Mouse (Mus musculus) CH12.LX (cell line): ENCODE measurements at regions not wholly inside any gene's neighbourhood (a gene's known extent, or its start where the extent isn't known, plus 50 kb on each side); places are given as distances from the start of the nearest gene placed in this dataset.
A peak's percentile ranks its signal among the peaks of the same experiment; 100 is the strongest.

Source experiments
- DNase-seq: peaks from one replicate; pipeline ENCODE4 v3.0.0-alpha.2; 2013; ENCODE audit errors: extremely low read depth
- H3K27ac ChIP-seq: 2 replicates; pipeline ENCODE4 v1.5.1; 2012; ENCODE audit warnings: low read depth, mild to moderate bottlenecking, control low read depth, moderate library complexity; ENCODE audit not compliant: insufficient read depth
- H3K27me3 ChIP-seq: replicated peaks from 2 replicates; pipeline ENCODE3; 2012; ENCODE audit warnings: inconsistent platforms
- H3K36me3 ChIP-seq, 2 experiments: replicated peaks in 1 of 2; 2 replicates each; pipeline versions ENCODE3 to v1.6.1; 2012; ENCODE audit warnings: inconsistent platforms in 1 of 2, low read length in 1 of 2, mild to moderate bottlenecking in 1 of 2, mixed read lengths in 1 of 2, moderate library complexity in 1 of 2; ENCODE audit not compliant: control insufficient read depth in 1 of 2, insufficient read depth in 1 of 2
- H3K4me1 ChIP-seq, 2 experiments: 2 replicates each; pipeline ENCODE4 v1.6.1; 2012; ENCODE audit warnings: inconsistent platforms in 1 of 2, moderate library complexity in 1 of 2; ENCODE audit not compliant: insufficient read depth in 2 of 2, control insufficient read depth in 1 of 2
- H3K4me2 ChIP-seq: 2 replicates; pipeline ENCODE4 v1.6.1; 2012; ENCODE audit warnings: low read depth, mild to moderate bottlenecking, control low read depth; ENCODE audit not compliant: poor library complexity, insufficient read depth, severe bottlenecking
- H3K4me3 ChIP-seq, 3 experiments: fragments of 150-350 bp in 1 of 3; sonication (generic) in 1 of 3; replicated peaks in 1 of 3; 2 replicates each; pipeline versions ENCODE3 to v1.5.1; 2011 to 2012; ENCODE audit warnings: low read depth in 2 of 3, low read length in 2 of 3, mild to moderate bottlenecking in 2 of 3, moderate library complexity in 2 of 3, control low read depth in 1 of 3, improper control_type of control experiment in 1 of 3, inconsistent platforms in 1 of 3, mixed read lengths in 1 of 3; ENCODE audit not compliant: poor library complexity in 1 of 3
- H3K79me2 ChIP-seq: replicated peaks from 2 replicates; pipeline ENCODE4 v1.6.1; 2012; ENCODE audit warnings: mild to moderate bottlenecking, moderate library complexity; ENCODE audit not compliant: control insufficient read depth, poor library complexity, insufficient read depth, severe bottlenecking; ENCODE audit errors: extremely low read depth
- H3K9ac ChIP-seq: 2 replicates; pipeline ENCODE4 v1.6.1; 2012; ENCODE audit warnings: low read depth, mild to moderate bottlenecking, control low read depth, moderate library complexity; ENCODE audit not compliant: insufficient read depth
- H3K9me3 ChIP-seq: replicated peaks from 2 replicates; pipeline ENCODE3; 2012; ENCODE audit warnings: low read length, inconsistent platforms, mixed read lengths
- BHLHE40 ChIP-seq: IDR thresholded peaks from 2 replicates; pipeline ENCODE4 v1.6.1; 2011; ENCODE audit warnings: mild to moderate bottlenecking, low read depth, low read length, improper control_type of control experiment
- CHD2 ChIP-seq: IDR thresholded peaks from 2 replicates; pipeline ENCODE4 v1.6.1; 2011; ENCODE audit warnings: low read length, improper control_type of control experiment
- CTCF ChIP-seq, 2 experiments: IDR thresholded peaks in 1 of 2; conservative IDR thresholded peaks in 1 of 2; 2 replicates each; pipeline ENCODE4 v1.5.1; 2011 to 2012; ENCODE audit warnings: low read depth in 2 of 2, low read length in 2 of 2, improper control_type of control experiment in 1 of 2, inconsistent platforms in 1 of 2, mild to moderate bottlenecking in 1 of 2, moderate library complexity in 1 of 2
- ELF1 ChIP-seq: IDR thresholded peaks from 2 replicates; pipeline ENCODE4 v1.6.1; 2014; ENCODE audit warnings: low read depth, mild to moderate bottlenecking, inconsistent platforms, low read length, improper control_type of control experiment
- ETS1 ChIP-seq: conservative IDR thresholded peaks from 2 replicates; pipeline ENCODE4 v1.6.1; 2012; ENCODE audit warnings: low read depth, mild to moderate bottlenecking, inconsistent platforms, low read length, improper control_type of control experiment, moderate library complexity
- GABPA ChIP-seq: IDR thresholded peaks from 2 replicates; pipeline ENCODE4 v1.6.1; 2012; ENCODE audit warnings: low read depth, low read length, improper control_type of control experiment, inconsistent platforms; ENCODE audit not compliant: insufficient replicate concordance
- HCFC1 ChIP-seq: IDR thresholded peaks from 2 replicates; pipeline ENCODE4 v1.6.1; 2012; ENCODE audit warnings: low read depth, mild to moderate bottlenecking, inconsistent platforms, low read length, improper control_type of control experiment
- JUND ChIP-seq: conservative IDR thresholded peaks from 2 replicates; pipeline ENCODE4 v1.6.1; 2011; ENCODE audit warnings: low read depth, low read length, improper control_type of control experiment
- MAFK ChIP-seq: IDR thresholded peaks from 2 replicates; pipeline ENCODE4 v1.6.1; 2011; ENCODE audit warnings: low read length, improper control_type of control experiment; ENCODE audit not compliant: insufficient replicate concordance
- MEF2A ChIP-seq: IDR thresholded peaks from 2 replicates; pipeline ENCODE4 v1.6.1; 2014; ENCODE audit warnings: low read depth, mild to moderate bottlenecking, inconsistent platforms, low read length, improper control_type of control experiment, borderline replicate concordance
- NRF1 ChIP-seq: IDR thresholded peaks from 2 replicates; pipeline ENCODE4 v1.6.1; 2014; ENCODE audit warnings: low read depth, mild to moderate bottlenecking, inconsistent platforms, low read length, improper control_type of control experiment, moderate library complexity
- PAX5 ChIP-seq: IDR thresholded peaks from 2 replicates; pipeline ENCODE4 v1.6.1; 2012; ENCODE audit warnings: low read length, inconsistent platforms, mixed read lengths
- POLR2A ChIP-seq: IDR thresholded peaks from 2 replicates; pipeline ENCODE4 v1.6.1; 2011; ENCODE audit warnings: low read depth, mild to moderate bottlenecking, improper control_type of control experiment, low read length
- RCOR1 ChIP-seq: conservative IDR thresholded peaks from 2 replicates; pipeline ENCODE4 v1.6.1; 2012; ENCODE audit warnings: low read depth, mild to moderate bottlenecking, inconsistent platforms, low read length, improper control_type of control experiment
- SIN3A ChIP-seq: IDR thresholded peaks from 2 replicates; pipeline ENCODE4 v1.6.1; 2012; ENCODE audit warnings: low read length, improper control_type of control experiment, inconsistent platforms
- TCF12 ChIP-seq: IDR thresholded peaks from 2 replicates; pipeline ENCODE4 v1.6.1; 2014; ENCODE audit warnings: low read depth, mild to moderate bottlenecking, inconsistent platforms, low read length, improper control_type of control experiment
- USF1 ChIP-seq: IDR thresholded peaks from 2 replicates; pipeline ENCODE4 v1.6.1; 2014; ENCODE audit warnings: low read depth, mild to moderate bottlenecking, inconsistent platforms, low read length, improper control_type of control experiment
- USF2 ChIP-seq: conservative IDR thresholded peaks from 2 replicates; pipeline ENCODE4 v1.6.1; 2011; ENCODE audit warnings: low read depth, low read length, improper control_type of control experiment
- ZMIZ1 ChIP-seq: IDR thresholded peaks from 2 replicates; pipeline ENCODE4 v1.6.1; 2012; ENCODE audit warnings: low read depth, mild to moderate bottlenecking, inconsistent platforms, low read length, improper control_type of control experiment
- dilution Hi-C: fragments of 300-500 bp; cut with MboI; formaldehyde crosslinking; loops from 2 replicates; pipeline ENCODE4 v1.14.3; 2020; ENCODE audit warnings: low sequenced_read_pairs; ENCODE audit not compliant: extremely low pct_unique_long_range_greater_than_20kb, extremely low pct_ligation_motif_present
- in situ Hi-C: fragments of 300-500 bp; cut with MboI; formaldehyde crosslinking; loops from 3 replicates; pipeline ENCODE4 v1.14.3; 2019; ENCODE audit warnings: low sequenced_read_pairs, low pct_ligation_motif_present, low pct_unique_long_range_greater_than_20kb, mixed read lengths

DNA sequence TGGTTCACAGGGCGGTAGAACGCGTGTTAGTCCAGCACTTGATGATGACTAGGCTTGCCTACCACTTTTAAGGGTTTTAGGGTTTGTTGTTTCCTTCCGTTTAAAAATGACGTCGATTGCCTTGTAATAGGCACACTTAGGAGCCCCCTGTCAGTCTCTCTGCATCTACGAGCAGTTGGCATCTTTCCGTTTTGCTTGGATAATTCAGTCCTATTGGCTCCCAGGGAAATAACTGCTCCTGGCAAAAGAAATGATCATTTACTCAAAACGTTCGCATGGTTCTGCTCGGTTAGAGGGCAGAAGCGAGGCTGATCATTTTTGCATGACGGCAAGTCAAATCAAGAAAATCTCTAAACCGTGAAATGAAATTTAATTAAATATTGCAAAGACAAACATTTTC lies 71.9 kb upstream of the Nfil3 start:
- peaks cover 3% of the 10 kb centered on the region for H3K9me3 ChIP-seq
- no peak overlapping the region for H3K9ac ChIP-seq
- no peaks in the 10 kb centered on the region for H3K79me2 ChIP-seq
- peak overlapping the region; percentile 69; the same call in 1 of the 2 replicates for H3K4me2 ChIP-seq
- H3K27ac ChIP-seq = no peak overlapping the region
- TF ChIP-seq TCF12 (no peak), PAX5 (no peak), MEF2A (no peak), POLR2A (no peak), SIN3A (no peak), CHD2 (no peak), ELF1 (no peak), USF2 (no peak), ETS1 (no peak), HCFC1 (no peak)
- H3K4me1 ChIP-seq = peaks cover 6 to 48% of the 10 kb centered on the region in 2 experiments; a peak in 3 of 4 replicates
- DNase-seq = no peak
- dilution Hi-C loops = no loop called here
- in situ Hi-C loops = no loop called here
- H3K36me3 ChIP-seq = no peaks in the 10 kb centered on the region
- no peak overlapping the region for H3K4me3 ChIP-seq
- H3K27me3 ChIP-seq = no peaks in the 10 kb centered on the region

DNA sequence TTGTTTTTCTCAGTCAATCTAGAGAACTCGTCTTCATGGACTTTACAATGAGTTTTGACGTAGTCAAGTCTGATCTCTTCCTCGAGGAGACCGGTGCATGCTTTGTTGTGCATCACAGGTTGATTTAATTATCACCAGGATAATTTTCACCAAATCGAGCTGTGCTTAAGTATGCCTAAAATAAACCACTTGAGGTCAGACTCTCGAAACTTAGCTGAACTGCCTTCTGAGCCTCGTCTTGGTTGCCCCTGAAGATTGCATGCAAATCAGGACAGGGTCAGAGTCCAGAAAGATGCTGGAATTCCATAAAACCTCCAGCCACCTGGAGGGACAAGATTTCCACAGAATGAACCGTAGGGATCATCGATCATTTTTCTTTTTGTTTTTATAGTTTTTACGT lies 71.3 kb upstream of the Nfil3 start:
- no peak overlapping the region for H3K4me3 ChIP-seq
- H3K27ac ChIP-seq = no peak overlapping the region
- dilution Hi-C loops = no loop called here
- TF ChIP-seq RCOR1 = no peak
- TF ChIP-seq NRF1 = no peak
- peak; percentile 69; the same call in 1 of the 2 replicates for TF ChIP-seq MEF2A
- TF ChIP-seq BHLHE40 = no peak
- no peak for TF ChIP-seq JUND
- peaks cover 6 to 48% of the 10 kb centered on the region in 2 experiments; a peak in 3 of 4 replicates for H3K4me1 ChIP-seq
- H3K79me2 ChIP-seq = no peaks in the 10 kb centered on the region
- peak overlapping the region; percentile 69 for H3K4me2 ChIP-seq
- peak; percentile 40 for DNase-seq
- no peaks in the 10 kb centered on the region for H3K36me3 ChIP-seq
- peaks cover 3% of the 10 kb centered on the region for H3K9me3 ChIP-seq
- H3K27me3 ChIP-seq = no peaks in the 10 kb centered on the region
- in situ Hi-C loops = no loop called here
- H3K9ac ChIP-seq = no peak overlapping the region

DNA sequence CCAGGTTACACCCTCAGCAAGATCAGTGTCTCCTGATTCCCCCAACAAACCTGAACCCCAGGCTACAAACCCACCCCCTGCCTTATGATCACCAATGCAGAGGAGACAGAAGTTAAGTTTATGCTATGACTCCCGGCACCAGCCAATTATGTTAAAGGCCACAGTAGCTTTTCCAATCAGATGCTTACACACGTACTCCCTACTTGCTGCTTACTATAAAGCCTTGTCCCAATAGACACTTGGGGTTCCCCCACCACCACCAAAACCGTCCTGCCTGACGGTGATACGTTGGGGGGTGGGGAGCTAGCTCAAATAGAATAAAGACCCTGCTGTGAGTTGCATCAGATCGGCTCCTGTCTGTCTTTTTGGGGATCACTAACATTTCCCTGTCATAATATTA lies 70.5 kb upstream of the Nfil3 start:
- Histone ChIP-seq H3K9me3 (peaks cover 3% of the 10 kb centered on the region), H3K4me3 (no peak overlapping the region), H3K36me3 (no peaks in the 10 kb centered on the region), H3K79me2 (no peaks in the 10 kb centered on the region), H3K27me3 (no peaks in the 10 kb centered on the region)
- peak; percentile 66 for DNase-seq
- in situ Hi-C loops = no loop called here
- dilution Hi-C loops = no loop called here
- no peak for TF ChIP-seq USF1
- TF ChIP-seq TCF12 = no peak
- TF ChIP-seq CTCF (conservative IDR thresholded peaks at IDR 0.05 in 1 of 2, IDR thresholded peaks at IDR 0.05 in 1 of 2; ENCODE audit: low read depth in 2 of 2, low read length in 2 of 2) = no peak
- TF ChIP-seq NRF1 = no peak
- TF ChIP-seq PAX5 = no peak
- TF ChIP-seq GABPA = no peak
- no peak for TF ChIP-seq ZMIZ1
- TF ChIP-seq MAFK = no peak
- TF ChIP-seq, all 38 proteins: peak for 0
- H3K4me1 ChIP-seq = peaks cover 6 to 48% of the 10 kb centered on the region in 2 experiments; a peak in 3 of 4 replicates
- H3K4me2 ChIP-seq = peak overlapping the region; percentile 69
- no peak overlapping the region for H3K27ac ChIP-seq
- no peak overlapping the region for H3K9ac ChIP-seq
